Mouse (Mus musculus) heart, postnatal 0 days (tissue): ENCODE data around the gene Rnf150.

Experiments used
- CTCF ChIP-seq: IDR thresholded peaks from 2 replicates; pipeline ENCODE4 v1.5.1; 2016; ENCODE audit warnings: antibody characterized with exemption, control low read depth, low read depth
- EP300 ChIP-seq: IDR thresholded peaks from 2 replicates; pipeline ENCODE4 v1.6.1; 2016; ENCODE audit warnings: antibody characterized with exemption, low read depth

DNA sequence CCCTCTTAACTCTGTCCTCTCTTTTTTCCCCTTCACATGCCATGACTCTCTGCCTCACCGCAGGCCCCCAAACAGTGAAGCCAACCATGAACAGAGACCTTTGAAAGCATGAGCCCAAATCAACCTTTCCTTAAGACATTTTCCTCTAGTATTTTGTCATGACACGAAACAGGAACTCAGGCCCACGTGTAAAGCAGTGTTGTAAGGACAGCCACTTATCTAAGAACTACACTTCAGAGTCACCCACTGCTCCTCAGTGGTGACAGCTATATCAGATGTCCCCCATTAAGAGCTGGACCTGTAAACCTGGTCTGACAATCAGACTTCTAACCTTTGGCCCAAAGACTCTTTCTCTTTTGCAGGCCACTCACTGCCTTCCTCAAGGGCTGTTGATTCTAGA lies 40.3 kb downstream of the Rnf150 start:
- TF ChIP-seq CTCF (no peak), EP300 (no peak)
